Mouse (Mus musculus): ENCODE data around the gene Entpd2. TPM values are rescaled to one million over a fixed set of nuclear protein-coding genes. Genes with fewer than 3 reads are reported as not detected.

Entpd2 gene
- total RNA-seq, 1 experiment = 0.76 TPM

GRCm38 (mm10) chr2:25441067-25441466 is 45.4 kb downstream of the Entpd2 start:
- Histone ChIP-seq H3K4me1 (ENCODE audit: control insufficient read depth in 2 of 2, insufficient read depth in 2 of 2, low read length in 2 of 2, poor library complexity in 1 of 2) (peaks cover 0 to 3% of the 10 kb centered on the region in 2 experiments; a peak in 1 of 4 replicates), H3K9ac (ENCODE audit: insufficient read depth, low read depth, low read length, poor library complexity, severe bottlenecking) (no peak overlapping the region), H3K4me3 (ENCODE audit: insufficient read depth in 1 of 2, low read depth in 1 of 2, low read length in 2 of 2, poor library complexity in 1 of 2, severe bottlenecking in 1 of 2) (no peak overlapping the region), H3K9me3 (ENCODE audit: control insufficient read depth, insufficient read depth, low read depth, low read length) (no peaks in the 10 kb centered on the region), H3K36me3 (ENCODE audit: control insufficient read depth, insufficient read depth, low read length, poor library complexity, severe bottlenecking) (peaks cover 33% of the 10 kb centered on the region; the same call in 1 of the 2 replicates), H3K27ac (ENCODE audit: insufficient read depth, low read depth, low read length, poor library complexity, severe bottlenecking) (no peak overlapping the region)
- in situ Hi-C loops (cut with MboI; ENCODE audit: low sequenced_read_pairs in 2 of 2, unreplicated experiment in 2 of 2) = no loop called here
- DNase-seq (ENCODE audit: low read depth, low spot score) = no peak
- TF ChIP-seq ZNF384 (IDR thresholded peaks at IDR 0.05; ENCODE audit: low read depth, low read length) (no peak), HCFC1 (IDR thresholded peaks at IDR 0.05; ENCODE audit: borderline replicate concordance, insufficient read depth, low read length) (no peak), ZC3H11A (IDR thresholded peaks at IDR 0.05; ENCODE audit: borderline replicate concordance, low read depth, low read length) (no peak), MAFK (IDR thresholded peaks at IDR 0.05; ENCODE audit: insufficient read depth, low read depth, low read length) (no peak), CHD2 (IDR thresholded peaks at IDR 0.05; ENCODE audit: low read depth, low read length) (no peak)

GRCm38 (mm10) chr2:25442682-25443081 is 47.0 kb downstream of the Entpd2 start:
- DNase-seq (ENCODE audit: low read depth, low spot score) = no peak
- Histone ChIP-seq H3K36me3 (ENCODE audit: control insufficient read depth, insufficient read depth, low read length, poor library complexity, severe bottlenecking) (peaks cover 25% of the 10 kb centered on the region; the same call in 1 of the 2 replicates), H3K4me1 (ENCODE audit: control insufficient read depth in 2 of 2, insufficient read depth in 2 of 2, low read length in 2 of 2, poor library complexity in 1 of 2) (peaks cover 0 to 10% of the 10 kb centered on the region in 2 experiments; a peak in 1 of 4 replicates), H3K4me3 (ENCODE audit: insufficient read depth in 1 of 2, low read depth in 1 of 2, low read length in 2 of 2, poor library complexity in 1 of 2, severe bottlenecking in 1 of 2) (no peak overlapping the region), H3K9ac (ENCODE audit: insufficient read depth, low read depth, low read length, poor library complexity, severe bottlenecking) (no peak overlapping the region), H3K27ac (ENCODE audit: insufficient read depth, low read depth, low read length, poor library complexity, severe bottlenecking) (no peak overlapping the region), H3K9me3 (ENCODE audit: control insufficient read depth, insufficient read depth, low read depth, low read length) (no peaks in the 10 kb centered on the region)
- in situ Hi-C loops (cut with MboI; ENCODE audit: low sequenced_read_pairs in 2 of 2, unreplicated experiment in 2 of 2) = no loop called here
- no peak for TF ChIP-seq ZNF384 (IDR thresholded peaks at IDR 0.05; ENCODE audit: low read depth, low read length)
- no peak for TF ChIP-seq HCFC1 (IDR thresholded peaks at IDR 0.05; ENCODE audit: borderline replicate concordance, insufficient read depth, low read length)

Other genes starting within 250 kb of the Entpd2 start
- gene Nrarp, start 215.1 kb upstream of the Entpd2 start, total RNA-seq (2012; rRNA removed) = 1.9 and 2.1 TPM in 2 replicates
- gene Tor4a, start 199.0 kb upstream of the Entpd2 start, total RNA-seq (2012; rRNA removed) = 11.1 and 17.0 TPM in 2 replicates
- 50.9 and 60.9 TPM in 2 replicates for gene Nelfb, start 184.4 kb upstream of the Entpd2 start, total RNA-seq (2012; rRNA removed)
- 0.45 and 1.1 TPM in 2 replicates for gene Stpg3, start 181.2 kb upstream of the Entpd2 start, total RNA-seq (2012; rRNA removed)
- 0.49 and 0.74 TPM in 2 replicates for gene Fam166a, start 177.1 kb upstream of the Entpd2 start, total RNA-seq (2012; rRNA removed)
- gene Tubb4b, start 171.2 kb upstream of the Entpd2 start, total RNA-seq (2012; rRNA removed) = 745 and 819 TPM in 2 replicates
- 0.67 and 1.8 TPM in 2 replicates for gene Slc34a3, start 161.5 kb upstream of the Entpd2 start, total RNA-seq (2012; rRNA removed)
- 0.18 and 0.21 TPM in 2 replicates for gene Rnf224, start 159.1 kb upstream of the Entpd2 start, total RNA-seq (2012; rRNA removed)
- gene Rnf208, start 153.6 kb upstream of the Entpd2 start, total RNA-seq (2012; rRNA removed) = 4.8 and 6.1 TPM in 2 replicates
- gene Cysrt1, start 153.4 kb upstream of the Entpd2 start, total RNA-seq (2012; rRNA removed) = 0.58 and 0.63 TPM in 2 replicates
- gene AL732309.1, start 149.0 kb upstream of the Entpd2 start, total RNA-seq (2012; rRNA removed) = 14.5 and 32.9 TPM in 2 replicates
- 20.2 and 27.8 TPM in 2 replicates for gene Tmem203, start 140.4 kb upstream of the Entpd2 start, total RNA-seq (2012; rRNA removed)
- 21.6 and 31.4 TPM in 2 replicates for gene Tprn, start 133.3 kb upstream of the Entpd2 start, total RNA-seq (2012; rRNA removed)
- gene Ssna1, start 123.4 kb upstream of the Entpd2 start, total RNA-seq (2012; rRNA removed) = 52.4 and 70.6 TPM in 2 replicates
- gene Anapc2, start 123.4 kb upstream of the Entpd2 start, total RNA-seq (2012; rRNA removed) = 25.2 and 30.8 TPM in 2 replicates
- gene Tmem210, start 107.7 kb upstream of the Entpd2 start, total RNA-seq (2012; rRNA removed) = not detected in 2 replicates
- gene Lrrc26, start 106.0 kb upstream of the Entpd2 start, total RNA-seq (2012; rRNA removed) = 0.21 TPM in 1 of 2 replicates, not detected in the other
- gene Grin1, start 76.7 kb upstream of the Entpd2 start, total RNA-seq (2012; rRNA removed) = 2.5 and 8.3 TPM in 2 replicates
- 73.0 and 100 TPM in 2 replicates for gene Man1b1, start 63.5 kb upstream of the Entpd2 start, total RNA-seq (2012; rRNA removed)
- gene Dpp7, start 39.5 kb upstream of the Entpd2 start, total RNA-seq (2012; rRNA removed) = 60.2 and 141 TPM in 2 replicates
- gene Uap1l1, start 30.2 kb upstream of the Entpd2 start, total RNA-seq (2012; rRNA removed) = 18.7 and 22.0 TPM in 2 replicates
- gene Sapcd2, start 23.6 kb upstream of the Entpd2 start, total RNA-seq (2012; rRNA removed) = 34.4 and 53.8 TPM in 2 replicates
- gene Npdc1, start 3.5 kb downstream of the Entpd2 start, total RNA-seq (2012; rRNA removed) = 28.3 and 43.8 TPM in 2 replicates
- gene Fut7, start 27.4 kb downstream of the Entpd2 start, total RNA-seq (2012; rRNA removed) = 0.37 TPM in 1 of 2 replicates, not detected in the other
- gene Abca2, start 32.8 kb downstream of the Entpd2 start, total RNA-seq (2012; rRNA removed) = 12.6 and 21.9 TPM in 2 replicates
- 0.32 and 1.5 TPM in 2 replicates for gene Clic3, start 61.0 kb downstream of the Entpd2 start, total RNA-seq (2012; rRNA removed)
- gene Paxx, start 65.2 kb downstream of the Entpd2 start, total RNA-seq (2012; rRNA removed) = 4.8 and 7.2 TPM in 2 replicates
- 0.98 and 1.3 TPM in 2 replicates for gene Ptgds, start 74.2 kb downstream of the Entpd2 start, total RNA-seq (2012; rRNA removed)
- gene Lcn12, start 98.0 kb downstream of the Entpd2 start, total RNA-seq (2012; rRNA removed) = not detected in 2 replicates
- 24.5 and 33.3 TPM in 2 replicates for gene Fbxw5, start 104.9 kb downstream of the Entpd2 start, total RNA-seq (2012; rRNA removed)
- 2.1 and 4.7 TPM in 2 replicates for gene C8g, start 105.8 kb downstream of the Entpd2 start, total RNA-seq (2012; rRNA removed)
- 7.9 and 9.1 TPM in 2 replicates for gene Traf2, start 151.1 kb downstream of the Entpd2 start, total RNA-seq (2012; rRNA removed)
- gene Edf1, start 162.0 kb downstream of the Entpd2 start, total RNA-seq (2012; rRNA removed) = 142 and 179 TPM in 2 replicates
- 4.1 and 9.7 TPM in 2 replicates for gene Mamdc4, start 179.0 kb downstream of the Entpd2 start, total RNA-seq (2012; rRNA removed)
- 29.9 and 39.4 TPM in 2 replicates for gene Phpt1, start 179.3 kb downstream of the Entpd2 start, total RNA-seq (2012; rRNA removed)
- 0.36 and 1.2 TPM in 2 replicates for gene Ajm1, start 185.9 kb downstream of the Entpd2 start, total RNA-seq (2012; rRNA removed)
- gene Rabl6, start 212.6 kb downstream of the Entpd2 start, total RNA-seq (2012; rRNA removed) = 45.8 and 62.1 TPM in 2 replicates
- gene Ccdc183, start 221.8 kb downstream of the Entpd2 start, total RNA-seq (2012; rRNA removed) = 0.04 TPM in 1 of 2 replicates, not detected in the other
- gene Tmem141, start 226.1 kb downstream of the Entpd2 start, total RNA-seq (2012; rRNA removed) = 6.7 and 10.9 TPM in 2 replicates
- not detected in 2 replicates for gene Fcna, start 232.2 kb downstream of the Entpd2 start, total RNA-seq (2012; rRNA removed)

All from ES-E14 (cell line).